15 mouse cellular contexts compared by ENCODE assay signal in the genomic region with DNA sequence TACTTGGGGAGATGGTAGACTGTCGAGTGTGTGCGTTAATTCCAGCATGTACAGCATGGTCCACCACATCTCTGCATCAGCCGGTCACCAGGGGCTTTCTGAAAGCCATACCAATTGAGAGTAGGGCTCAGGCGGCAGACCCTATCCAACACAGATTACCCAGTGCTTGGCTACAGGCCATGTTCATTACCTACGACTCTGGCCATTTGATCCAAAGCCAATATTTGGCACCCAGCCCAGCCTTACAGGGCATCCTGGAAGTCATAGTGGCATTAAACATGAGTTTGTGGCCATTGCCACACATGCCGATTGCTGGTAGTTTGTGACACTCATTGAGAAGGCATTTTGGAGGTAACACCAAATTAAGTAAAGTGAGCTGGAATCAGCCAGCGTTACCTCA.
DNase-seq lines count a peak whose midpoint lies in the region; ATAC-seq and TF ChIP-seq lines count a peak whose summit lies in the region.
"Had no signal": no experiment of that assay in that cellular context is flagged by ENCODE, and none has a peak within 500 bp of the region (broad histone marks: within the 10 kb centered on the region; RNA-seq: fewer than 3 reads in every experiment).

No protein-coding gene starts in this region.

- ATAC-seq in hindbrain, embryonic 16.5 days: peak; percentile 17; the same call in 1 of the 2 replicates
- ATAC-seq in hindbrain, embryonic 12.5 days (ENCODE audit: low FRiP score): no peak
- ATAC-seq in midbrain, postnatal 0 days (ENCODE audit: low FRiP score): no peak
- ATAC-seq in midbrain, embryonic 15.5 days (replicated peaks): no peak
- ATAC-seq in megakaryocyte progenitor cell, adult 5-6 weeks (replicated peaks; ENCODE audit: poor library complexity): no peak

- H3K4me2 ChIP-seq in hindbrain, embryonic 16.5 days (ENCODE audit: low read length): no peak overlapping the region
- no peak overlapping the region for H3K4me2 ChIP-seq in hindbrain, embryonic 12.5 days (replicated peaks)
- no peak overlapping the region for H3K4me2 ChIP-seq in midbrain, postnatal 0 days (ENCODE audit: low read depth, low read length, poor library complexity, severe bottlenecking)
- no peak overlapping the region for H3K4me2 ChIP-seq in midbrain, embryonic 15.5 days
- H3K4me2 ChIP-seq: embryonic facial prominence, embryonic 13.5 days; liver, embryonic 13.5 days had no signal

- no peak for TF ChIP-seq POLR2A in lung, adult 2 months (IDR thresholded peaks at IDR 0.05; ENCODE audit: borderline replicate concordance, extremely low read depth, low read depth, low read length)

- H3K4me1 ChIP-seq in hindbrain, embryonic 16.5 days (ENCODE audit: control insufficient read depth, insufficient read depth, low read depth, low read length): no peaks in the 10 kb centered on the region
- H3K4me1 ChIP-seq in hindbrain, embryonic 12.5 days: no peaks in the 10 kb centered on the region
- H3K4me1 ChIP-seq in midbrain, postnatal 0 days (ENCODE audit: insufficient read depth, low read length): no peaks in the 10 kb centered on the region
- no peaks in the 10 kb centered on the region for H3K4me1 ChIP-seq in midbrain, embryonic 15.5 days
- no peaks in the 10 kb centered on the region for H3K4me1 ChIP-seq in lung, adult 2 months (ENCODE audit: control insufficient read depth, insufficient read depth, low read length)
- H3K4me1 ChIP-seq: embryonic facial prominence, embryonic 13.5 days; liver, embryonic 13.5 days had no signal

- H3K4me3 ChIP-seq in hindbrain, embryonic 16.5 days (ENCODE audit: low read length): no peak overlapping the region
- H3K4me3 ChIP-seq in hindbrain, embryonic 12.5 days: no peak overlapping the region
- H3K4me3 ChIP-seq in midbrain, postnatal 0 days (ENCODE audit: low read depth, low read length): no peak overlapping the region
- H3K4me3 ChIP-seq in midbrain, embryonic 15.5 days: no peak overlapping the region
- H3K4me3 ChIP-seq in lung, adult 2 months (replicated peaks; ENCODE audit: extremely low read depth, low read depth, low read length): no peak overlapping the region
- H3K4me3 ChIP-seq: embryonic facial prominence, embryonic 13.5 days; liver, embryonic 13.5 days had no signal

- peaks cover 4% of the 10 kb centered on the region for H3K36me3 ChIP-seq in hindbrain, embryonic 16.5 days (ENCODE audit: control insufficient read depth, insufficient read depth, low read length)
- peaks cover 42% of the 10 kb centered on the region for H3K36me3 ChIP-seq in hindbrain, embryonic 12.5 days
- peaks cover 18% of the 10 kb centered on the region; the same call in 1 of the 2 replicates for H3K36me3 ChIP-seq in midbrain, postnatal 0 days (ENCODE audit: insufficient read depth, low read length)
- H3K36me3 ChIP-seq in midbrain, embryonic 15.5 days (replicated peaks): peaks cover 3% of the 10 kb centered on the region; the same call in 1 of the 2 replicates
- H3K36me3 ChIP-seq: liver, embryonic 13.5 days had no signal

- H3K9me3 ChIP-seq in hindbrain, embryonic 16.5 days (ENCODE audit: control insufficient read depth, low read length): no peaks in the 10 kb centered on the region
- H3K9me3 ChIP-seq in hindbrain, embryonic 12.5 days (replicated peaks): no peaks in the 10 kb centered on the region
- H3K9me3 ChIP-seq in midbrain, postnatal 0 days (ENCODE audit: low read length): no peaks in the 10 kb centered on the region
- no peaks in the 10 kb centered on the region for H3K9me3 ChIP-seq in midbrain, embryonic 15.5 days
- H3K9me3 ChIP-seq: embryonic facial prominence, embryonic 13.5 days had no signal

- no peak overlapping the region for H3K9ac ChIP-seq in hindbrain, embryonic 16.5 days (ENCODE audit: low read depth, low read length)
- H3K9ac ChIP-seq in hindbrain, embryonic 12.5 days: no peak overlapping the region
- H3K9ac ChIP-seq in midbrain, postnatal 0 days (replicated peaks; ENCODE audit: low read length, poor library complexity, severe bottlenecking): no peak overlapping the region
- no peak overlapping the region for H3K9ac ChIP-seq in midbrain, embryonic 15.5 days
- H3K9ac ChIP-seq: embryonic facial prominence, embryonic 13.5 days; liver, embryonic 13.5 days had no signal

- 74% methylated on average over 7 of the region's 7 CpGs for WGBS in hindbrain, embryonic 16.5 days
- 94% methylated on average over 7 of the region's 7 CpGs for WGBS in hindbrain, embryonic 12.5 days
- 84% methylated on average over 7 of the region's 7 CpGs for WGBS in midbrain, postnatal 0 days
- 85% methylated on average over 7 of the region's 7 CpGs for WGBS in midbrain, embryonic 15.5 days
- 85% methylated on average over 7 of the region's 7 CpGs for WGBS in lung, adult 2 months

- no peak for TF ChIP-seq CTCF in midbrain, postnatal 0 days (IDR thresholded peaks at IDR 0.05)
- TF ChIP-seq CTCF in lung, adult 2 months (IDR thresholded peaks at IDR 0.05; ENCODE audit: insufficient read depth, low read length): no peak

- H3K27me3 ChIP-seq in hindbrain, embryonic 16.5 days (replicated peaks; ENCODE audit: control insufficient read depth, insufficient read depth, low read length): no peaks in the 10 kb centered on the region
- H3K27me3 ChIP-seq in hindbrain, embryonic 12.5 days: no peaks in the 10 kb centered on the region
- no peaks in the 10 kb centered on the region for H3K27me3 ChIP-seq in midbrain, postnatal 0 days (ENCODE audit: insufficient read depth, low read length)
- no peaks in the 10 kb centered on the region for H3K27me3 ChIP-seq in midbrain, embryonic 15.5 days (replicated peaks)
- H3K27me3 ChIP-seq: embryonic facial prominence, embryonic 13.5 days; liver, embryonic 13.5 days had no signal

- DNase-seq in midbrain, postnatal 0 days (ENCODE audit: low spot score): peak; percentile 81
- peak; percentile 52 for DNase-seq in cerebellum, adult 9-10 months
- DNase-seq in lung, adult 2 months: no peak
- DNase-seq: adrenal gland, postnatal 36 days; gastrocnemius, postnatal 14 days; kidney, adult 8-10 months; kidney, postnatal 14 days; liver, embryonic 13.5 days; right cerebral cortex, postnatal 4 days had no signal

- H3K27ac ChIP-seq in hindbrain, embryonic 16.5 days (ENCODE audit: low read depth, low read length): no peak overlapping the region; the same call in 1 of the 2 replicates
- no peak overlapping the region for H3K27ac ChIP-seq in hindbrain, embryonic 12.5 days
- no peak overlapping the region for H3K27ac ChIP-seq in midbrain, postnatal 0 days (ENCODE audit: low read depth, low read length)
- no peak overlapping the region for H3K27ac ChIP-seq in midbrain, embryonic 15.5 days
- H3K27ac ChIP-seq: embryonic facial prominence, embryonic 13.5 days; liver, embryonic 13.5 days; stomach, postnatal 0 days had no signal
